Mouse (Mus musculus) heart, postnatal 4 days (tissue): ENCODE results near the gene Vps37c. TPM values are rescaled to one million over a fixed set of nuclear protein-coding genes. Genes with fewer than 3 reads are reported as not detected.

ENCODE experiments used
- DNase-seq: peaks from one replicate; pipeline ENCODE4 v3.0.0; 2021
- total RNA-seq, 2 experiments: library from RNA; stranded (reverse); gene quantifications; 2 replicates each; pipeline ENCODE4 v1.2.3; 2021

Vps37c gene
- total RNA-seq, 2 experiments from 2014 or later: 26.1 to 27.9 TPM

DNA sequence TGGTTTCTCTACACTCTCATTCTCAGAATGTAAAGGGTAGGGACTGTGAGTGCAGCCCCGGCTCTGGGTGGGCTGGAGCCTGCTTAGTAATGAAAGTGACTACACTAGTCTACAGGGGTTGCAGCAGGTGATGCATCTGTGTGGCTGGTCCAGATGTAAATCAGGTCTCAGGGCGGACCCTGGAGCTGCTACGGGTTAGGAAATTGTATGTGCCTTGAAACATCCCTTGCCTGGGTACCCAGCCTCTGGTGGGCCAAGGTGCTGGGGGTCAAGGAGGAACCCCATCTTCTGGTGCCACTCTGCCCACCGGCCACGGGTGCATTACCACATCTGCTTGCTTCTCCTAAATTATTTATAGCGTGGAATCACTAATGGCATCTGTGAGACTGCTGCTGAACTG lies 25.6 kb downstream of the Vps37c start:
- DNase-seq: no peak

DNA sequence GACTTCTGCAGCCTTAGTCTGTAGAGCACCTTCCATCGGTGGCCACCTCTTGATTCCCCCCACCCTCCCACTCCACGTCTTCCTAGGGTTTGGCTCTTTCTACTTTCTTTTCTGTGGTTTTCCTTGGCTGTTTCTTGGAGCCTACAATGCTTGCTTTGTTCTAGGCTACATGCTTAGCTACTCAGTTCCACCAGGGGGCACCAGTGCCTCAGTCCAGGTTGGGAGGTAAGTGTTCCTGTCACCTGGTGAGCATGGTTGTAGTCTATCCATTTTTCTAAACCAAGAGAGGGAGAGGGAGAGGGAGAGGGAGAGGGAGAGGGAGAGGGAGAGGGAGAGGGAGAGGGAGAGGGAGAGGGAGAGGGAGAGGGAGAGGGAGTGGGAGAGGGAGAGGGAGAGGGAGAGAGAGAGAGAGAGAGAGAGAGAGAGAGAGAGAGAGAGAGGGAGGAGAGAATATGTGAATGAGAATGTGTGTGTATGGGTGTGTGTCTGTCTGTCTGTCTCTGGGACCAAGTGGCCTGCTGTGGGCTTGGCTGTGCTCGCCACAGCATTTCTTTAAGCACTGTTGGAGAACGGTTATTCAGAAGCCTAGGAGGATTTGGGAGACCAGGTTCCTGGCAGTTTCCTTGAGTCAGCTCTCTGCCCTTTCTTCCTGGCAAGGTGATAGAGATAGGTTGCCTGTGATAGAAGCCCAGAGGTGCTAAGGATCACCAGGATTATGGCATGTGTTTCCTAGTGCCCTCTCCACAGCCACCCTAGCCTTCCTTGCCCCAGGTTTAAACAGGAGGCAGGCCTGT lies 26.3 kb downstream of the Vps37c start:
- peak; percentile 86 for DNase-seq

DNA sequence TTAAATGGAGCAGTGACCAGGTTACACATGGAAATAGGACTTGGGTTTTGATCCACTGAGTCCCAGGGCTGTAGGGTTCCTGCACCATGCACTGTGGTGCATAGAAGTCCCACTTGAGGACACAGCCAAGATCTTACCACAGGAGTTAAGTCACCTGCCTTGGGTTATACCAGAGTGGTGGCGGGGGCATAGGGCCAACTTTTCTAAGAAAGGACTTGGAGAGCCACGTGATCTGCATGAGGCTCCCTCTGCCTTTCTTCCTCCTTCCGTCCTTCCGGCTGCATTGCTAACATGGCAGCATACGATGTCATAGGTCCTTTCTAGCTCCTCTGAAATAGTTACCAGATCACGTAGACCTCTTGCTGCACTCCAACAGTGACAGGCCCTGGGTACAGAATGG lies 26.9 kb downstream of the Vps37c start:
- DNase-seq: no peak

DNA sequence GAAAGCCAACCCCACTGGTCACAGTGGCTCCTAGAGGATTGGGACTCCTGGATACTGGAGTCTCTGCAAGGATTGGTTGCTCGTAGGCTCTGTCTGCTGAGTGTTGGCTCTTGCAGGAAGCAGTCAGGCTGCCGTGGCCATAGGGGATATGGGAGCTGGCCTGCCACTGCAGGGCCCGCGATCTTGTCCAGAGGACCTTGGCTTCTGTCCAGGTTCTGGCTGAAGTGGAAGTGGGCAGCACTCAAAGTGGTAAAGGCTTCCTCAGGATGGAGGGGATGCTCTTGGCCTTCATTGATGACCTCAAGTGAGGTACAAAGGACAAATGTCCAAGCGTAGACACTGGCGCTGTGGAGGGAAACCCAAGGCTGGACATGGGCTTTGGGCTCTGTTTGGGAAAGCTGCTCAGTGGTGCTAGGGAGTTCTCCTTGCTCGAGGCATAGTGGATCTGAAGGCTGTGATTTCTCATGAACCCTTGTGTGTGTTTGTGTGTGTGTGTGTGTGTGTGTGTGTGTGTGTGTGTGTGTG lies 29.8 kb downstream of the Vps37c start:
- peak; percentile 59 for DNase-seq

DNA sequence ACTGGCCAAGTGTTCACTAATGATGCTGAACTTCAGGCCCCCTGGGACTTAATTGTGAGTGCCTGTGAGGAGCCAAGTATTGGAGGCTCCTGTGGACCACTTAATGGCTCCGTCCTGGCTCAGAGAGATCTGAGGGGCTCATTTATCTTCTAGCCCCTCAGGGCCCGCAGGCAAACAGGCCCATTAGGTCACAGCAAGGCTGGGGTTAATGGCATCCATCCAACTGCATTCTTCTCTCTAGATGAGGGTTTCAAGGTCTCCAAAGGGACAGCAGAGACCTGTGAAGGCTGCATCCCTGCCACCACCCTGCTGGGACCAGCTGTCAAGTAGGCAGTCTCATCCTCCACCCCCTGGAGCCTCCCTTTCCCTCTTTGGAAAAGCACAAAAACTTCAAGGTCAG lies 31.2 kb downstream of the Vps37c start:
- no peak for DNase-seq

DNA sequence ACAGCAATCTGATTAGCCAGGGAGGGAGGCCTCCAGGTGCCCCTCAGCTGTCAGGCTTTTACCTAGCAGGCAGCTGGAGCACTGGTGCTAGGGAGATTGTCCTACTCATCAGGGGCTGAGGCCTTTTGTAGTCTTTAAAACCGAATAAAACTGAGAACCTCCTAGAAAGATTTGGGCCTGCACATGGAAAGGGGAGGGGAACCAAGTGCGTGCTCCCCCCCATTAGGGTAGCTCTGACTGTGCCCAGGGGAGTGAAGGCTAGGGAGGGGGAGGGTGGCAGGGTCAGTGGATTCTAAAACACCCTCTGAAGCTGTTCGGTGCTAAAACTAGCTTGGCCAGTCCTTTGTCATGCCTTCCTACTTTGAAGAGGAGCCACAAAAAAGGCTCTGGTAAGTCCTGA lies 32.0 kb downstream of the Vps37c start:
- DNase-seq: no peak

DNA sequence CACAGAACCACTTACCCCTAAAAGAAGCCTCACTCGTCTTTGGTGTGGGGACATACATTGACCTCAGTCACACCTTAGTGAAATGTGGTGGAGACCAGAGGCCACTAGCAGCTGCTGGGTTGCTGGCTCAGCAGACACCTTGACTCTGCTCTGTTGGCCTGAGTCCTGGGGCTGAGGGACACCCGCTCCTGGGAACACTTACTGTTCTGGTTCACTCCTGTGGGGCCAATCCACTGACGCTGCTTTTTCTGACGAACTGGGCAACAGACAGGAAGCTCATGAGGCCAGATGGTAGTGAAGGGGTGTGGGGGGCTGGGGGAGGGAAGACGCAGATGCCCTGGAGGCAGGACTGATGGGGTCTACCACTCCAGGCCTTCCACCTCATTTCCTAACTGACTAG lies 32.5 kb downstream of the Vps37c start:
- DNase-seq: no peak

DNA sequence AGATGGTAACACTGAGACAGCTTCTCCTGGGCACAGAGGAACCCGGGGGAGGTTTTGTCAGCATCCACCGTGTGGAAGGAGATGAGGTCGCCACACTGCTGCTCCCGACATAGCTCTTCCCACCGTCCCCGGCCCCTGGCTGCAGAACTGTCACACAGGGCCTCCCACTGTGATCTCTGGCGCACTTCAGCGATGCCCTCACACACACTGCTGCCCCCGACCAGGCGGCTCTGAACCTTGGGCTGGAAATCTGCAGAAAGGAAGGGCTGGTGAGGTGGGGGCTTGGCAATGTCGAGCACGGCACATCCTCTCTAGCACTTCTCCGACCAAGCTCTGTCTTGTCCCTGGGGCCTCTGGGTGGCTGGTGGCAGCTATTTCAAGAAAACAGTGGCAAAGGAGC lies 34.5 kb downstream of the Vps37c start:
- no peak for DNase-seq

DNA sequence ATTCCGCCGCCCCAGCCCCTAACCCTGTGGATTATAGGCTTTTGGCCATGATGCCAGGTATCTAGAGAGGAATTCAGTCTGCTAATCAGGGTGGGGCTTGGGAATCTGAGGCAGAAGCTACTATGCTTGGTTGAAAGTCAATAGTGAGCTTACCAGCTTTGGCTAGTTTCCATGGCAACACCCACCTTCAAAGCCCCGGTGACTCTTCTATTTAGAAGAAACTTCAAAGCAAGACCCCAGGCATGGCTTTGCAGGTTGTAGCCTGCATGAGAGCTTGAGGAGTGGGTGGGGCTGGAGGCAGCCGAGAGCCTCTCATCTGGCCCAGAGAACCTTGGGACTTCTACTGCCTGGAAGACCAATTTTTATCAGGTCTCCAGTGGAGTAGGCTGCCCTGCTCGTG lies 35.1 kb downstream of the Vps37c start:
- no peak for DNase-seq

DNA sequence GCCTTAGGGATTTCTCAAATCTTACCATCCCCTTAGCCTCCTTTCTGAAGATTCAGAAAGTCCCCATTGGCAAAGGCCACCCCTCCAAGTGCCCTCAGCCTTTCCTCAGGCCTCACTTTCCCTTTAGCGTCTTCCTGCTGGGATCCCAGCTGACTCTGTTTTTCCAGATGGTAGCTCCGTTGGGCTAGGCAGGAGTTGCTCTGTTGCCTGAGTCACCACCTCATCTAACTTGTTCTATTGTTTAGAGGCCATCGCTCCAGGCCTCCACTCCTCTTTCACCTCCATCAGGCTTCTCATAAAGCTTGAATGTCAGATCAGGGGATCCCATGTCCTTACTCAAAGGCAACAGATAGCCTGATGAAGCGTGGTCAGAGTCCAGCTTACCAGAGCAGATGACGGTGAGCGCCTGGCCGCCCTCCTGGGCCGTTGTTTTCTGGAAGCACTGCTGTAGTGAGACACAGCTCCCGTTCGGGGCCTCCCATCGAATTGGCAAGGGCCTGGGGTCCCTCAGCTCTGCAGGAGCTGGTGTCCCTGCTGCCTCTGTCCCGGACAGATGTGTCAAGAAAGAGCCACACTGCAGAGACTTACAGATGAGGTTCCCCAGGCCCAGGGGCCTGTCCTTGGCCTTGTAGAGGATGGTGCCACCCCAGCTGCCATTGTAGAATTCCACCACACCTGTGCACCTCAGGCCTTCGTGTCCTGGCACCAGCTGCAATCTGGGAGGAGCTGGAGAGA lies 36.3 kb downstream of the Vps37c start:
- no peak for DNase-seq

DNA sequence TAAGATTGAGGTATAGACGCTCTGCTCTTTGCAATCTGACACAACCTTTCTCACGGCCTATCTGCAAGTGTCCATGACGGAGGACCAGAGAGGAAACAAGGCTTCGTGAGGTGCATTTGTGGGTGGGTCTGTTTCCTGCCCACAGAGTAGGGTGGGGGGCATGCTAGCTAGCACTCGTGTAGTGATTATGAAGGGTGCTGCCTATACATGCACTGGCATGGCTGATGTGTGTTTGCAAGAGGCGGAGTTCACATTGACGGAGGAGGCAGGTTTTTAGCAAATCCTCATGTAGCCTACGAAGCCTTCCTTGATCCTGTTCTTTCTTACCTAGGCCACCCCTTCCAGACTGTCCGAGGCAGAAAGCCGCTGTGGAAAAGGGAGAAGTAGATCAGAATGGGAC lies 41.4 kb downstream of the Vps37c start:
- no peak for DNase-seq

DNA sequence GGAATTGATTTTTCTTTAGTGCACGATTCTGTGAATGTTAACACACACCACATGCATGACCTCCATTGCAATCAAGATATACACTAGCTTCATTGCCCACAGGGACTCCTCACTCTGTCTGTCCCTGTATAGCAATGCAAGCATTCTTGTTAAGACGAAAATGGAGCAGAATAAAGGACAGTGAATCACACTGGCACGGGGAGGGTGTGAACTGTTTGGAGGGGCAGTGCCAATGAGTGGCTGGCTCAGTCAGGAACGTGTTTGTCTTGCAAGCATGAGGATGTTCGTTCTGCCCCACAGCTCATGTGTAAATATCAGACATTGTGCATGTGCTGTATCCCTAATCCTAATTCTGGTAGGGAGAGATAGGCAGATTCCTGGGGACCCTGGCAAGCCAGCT lies 41.9 kb downstream of the Vps37c start:
- no peak for DNase-seq

DNA sequence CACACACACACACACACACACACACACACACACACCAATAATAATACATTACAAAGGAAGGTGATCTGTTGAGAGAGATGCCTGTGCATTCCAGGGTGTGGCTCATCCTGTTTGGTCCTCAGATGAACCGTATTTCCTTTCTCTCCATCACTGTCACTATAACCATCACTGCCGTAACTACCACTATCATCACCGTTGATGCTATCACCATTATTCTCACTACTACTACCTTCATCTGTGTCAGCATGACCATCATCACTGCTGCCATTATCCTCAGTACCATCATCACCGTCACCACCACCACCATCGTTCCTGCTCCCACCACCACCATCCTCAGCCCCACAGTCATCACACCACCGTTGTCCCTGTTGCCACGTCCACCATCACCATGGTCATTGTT lies 43.4 kb downstream of the Vps37c start:
- DNase-seq: no peak

DNA sequence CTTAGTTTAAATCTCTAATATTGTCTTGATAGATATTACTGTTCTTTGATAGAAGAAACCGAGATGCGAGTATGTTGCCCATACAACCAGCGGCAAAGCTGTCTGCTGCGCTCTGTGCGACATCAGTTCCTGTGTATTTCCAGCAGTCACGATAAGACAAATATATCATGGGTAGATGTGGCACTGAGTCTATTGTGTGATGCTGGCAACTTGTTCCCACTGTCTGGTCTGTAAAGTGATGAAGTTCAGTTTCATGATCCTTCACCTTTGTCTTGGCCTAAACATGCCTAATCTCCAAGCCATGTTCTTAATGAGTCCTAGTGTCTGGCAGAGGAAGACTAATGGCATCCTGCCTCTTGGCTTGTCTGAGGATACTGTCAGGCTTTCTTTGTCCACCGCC lies 44.2 kb downstream of the Vps37c start:
- DNase-seq: no peak

DNA sequence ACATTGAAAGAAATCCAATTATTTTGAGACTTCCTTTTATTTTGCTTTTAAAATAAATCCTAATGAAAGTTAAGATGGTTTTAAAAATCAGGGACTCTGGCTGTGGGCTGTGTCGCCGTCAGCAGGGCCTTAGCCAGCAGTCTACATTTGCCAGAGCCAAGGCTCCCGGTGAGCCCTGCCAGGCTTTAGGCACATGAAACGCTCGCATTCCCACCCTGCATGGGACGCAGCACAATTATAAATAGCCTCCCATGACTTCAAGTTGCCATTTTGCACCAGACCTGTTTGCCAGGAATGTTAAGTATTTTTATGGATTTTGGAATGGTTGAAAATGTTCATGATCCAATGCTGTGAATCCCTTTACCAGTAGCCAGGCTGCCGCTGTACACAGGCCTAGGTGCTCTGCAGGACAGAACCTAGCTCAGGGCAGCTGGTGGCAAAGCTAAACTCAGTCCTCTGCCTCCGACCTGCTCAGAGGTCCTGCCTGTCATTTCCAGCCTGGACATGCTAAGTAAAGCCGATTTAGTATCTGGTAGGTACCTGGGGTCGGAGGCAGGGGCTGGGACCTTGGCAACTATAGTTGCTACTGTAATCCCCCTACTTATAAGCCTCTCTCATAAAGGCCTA lies 45.1 kb downstream of the Vps37c start:
- peak; percentile 43 for DNase-seq

DNA sequence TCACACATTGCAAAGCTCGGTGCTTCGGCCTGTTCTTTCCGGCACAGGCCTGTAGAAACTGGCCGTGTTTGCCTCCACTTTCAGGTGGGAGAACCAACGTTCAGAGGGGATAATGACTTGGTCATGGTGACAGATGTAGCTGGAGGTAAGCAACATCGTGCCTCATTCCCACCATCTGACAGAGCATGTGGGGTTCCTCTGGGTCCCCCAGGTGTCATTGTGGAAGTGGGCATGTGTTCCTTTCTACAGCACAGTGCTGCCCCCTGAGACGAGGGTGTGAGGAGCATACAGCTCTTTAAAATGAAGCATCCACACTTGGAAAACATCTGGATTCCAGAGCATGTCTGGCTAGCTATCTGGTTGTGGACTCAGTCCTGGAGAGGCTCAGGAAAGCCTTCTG lies 46.0 kb downstream of the Vps37c start:
- no peak for DNase-seq

DNA sequence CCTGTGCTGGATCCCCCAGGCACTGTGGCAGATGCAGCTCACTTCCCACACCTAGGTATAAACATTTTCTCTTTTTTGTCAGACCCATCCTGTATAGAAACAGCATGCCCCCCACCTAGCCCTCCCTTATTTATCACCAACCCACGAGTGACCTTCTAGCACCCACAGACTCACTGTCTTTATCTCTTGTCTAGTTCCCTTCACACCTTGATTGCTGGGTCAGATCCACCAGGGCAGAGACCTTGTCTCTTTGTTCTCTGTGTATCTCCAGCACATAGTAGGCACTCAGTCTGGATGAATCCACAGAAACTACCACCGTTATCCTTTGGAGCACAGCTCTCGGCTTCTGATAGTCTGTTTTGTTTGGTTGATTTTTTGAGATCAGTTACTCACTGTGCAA lies 46.5 kb downstream of the Vps37c start:
- no peak for DNase-seq

DNA sequence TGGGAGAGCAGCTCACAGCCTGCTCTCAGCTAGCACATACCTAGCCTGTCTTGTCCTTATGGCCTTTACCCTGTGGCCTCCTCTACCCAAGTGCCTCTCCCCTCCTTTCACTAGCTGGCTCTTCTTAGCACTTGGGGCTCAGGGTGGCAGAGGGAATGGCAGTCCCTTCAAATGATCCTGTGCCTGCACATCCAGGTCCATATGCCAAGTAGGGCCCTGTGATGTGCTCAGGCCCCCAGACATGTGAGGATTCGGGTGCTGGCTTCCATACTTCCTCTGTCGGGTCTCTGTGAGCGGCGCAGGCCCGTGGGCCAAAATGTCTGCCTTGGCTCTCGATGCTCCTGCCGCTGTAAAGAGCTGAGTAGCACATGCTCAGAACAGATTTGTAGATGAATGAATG lies 47.3 kb downstream of the Vps37c start:
- no peak for DNase-seq

DNA sequence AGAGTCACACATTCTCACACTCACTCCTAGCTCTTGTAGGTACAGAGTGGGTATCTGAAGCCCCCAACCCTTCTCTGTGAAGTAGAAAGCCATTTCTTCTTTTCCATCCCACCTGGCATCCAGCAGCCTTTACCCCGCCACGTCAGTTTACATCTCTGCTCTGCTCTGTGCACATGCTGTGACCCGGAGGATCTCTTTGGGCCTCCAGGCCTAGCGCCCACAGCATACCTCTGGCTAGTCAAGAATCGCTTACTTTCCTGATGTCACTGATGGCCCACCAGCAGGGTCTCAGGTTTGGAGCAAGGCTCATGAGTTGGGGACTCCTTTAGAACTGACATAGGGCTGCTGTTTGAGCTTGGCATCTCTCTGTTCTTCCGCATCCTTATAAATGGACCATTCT lies 49.5 kb downstream of the Vps37c start:
- no peak for DNase-seq

DNA sequence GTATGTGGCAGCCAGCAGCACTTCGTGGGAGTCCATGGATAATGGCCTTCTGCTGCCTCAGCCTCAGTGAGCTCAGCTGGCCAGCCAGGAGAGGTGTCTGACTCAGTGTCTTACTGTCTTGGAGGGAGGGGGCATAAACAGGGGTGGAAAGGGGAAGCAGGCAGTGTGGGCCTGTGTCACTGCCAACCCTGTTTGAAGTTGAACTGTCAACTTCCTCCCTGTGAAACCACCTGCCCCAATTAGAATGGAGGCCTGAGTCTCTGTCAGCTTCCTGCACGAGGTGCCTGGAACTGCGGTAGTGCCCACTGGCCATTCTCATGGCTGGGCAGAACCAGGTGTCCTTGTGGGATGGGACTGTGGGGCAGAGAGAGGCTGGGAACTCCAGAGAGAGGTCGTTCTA lies 50.3 kb downstream of the Vps37c start, which contains the start of gene Cd5:
Gene Cd5 (minus strand): TSS at position 192 of the 400 bp plus-strand sequence.
- no peak for DNase-seq

DNA sequence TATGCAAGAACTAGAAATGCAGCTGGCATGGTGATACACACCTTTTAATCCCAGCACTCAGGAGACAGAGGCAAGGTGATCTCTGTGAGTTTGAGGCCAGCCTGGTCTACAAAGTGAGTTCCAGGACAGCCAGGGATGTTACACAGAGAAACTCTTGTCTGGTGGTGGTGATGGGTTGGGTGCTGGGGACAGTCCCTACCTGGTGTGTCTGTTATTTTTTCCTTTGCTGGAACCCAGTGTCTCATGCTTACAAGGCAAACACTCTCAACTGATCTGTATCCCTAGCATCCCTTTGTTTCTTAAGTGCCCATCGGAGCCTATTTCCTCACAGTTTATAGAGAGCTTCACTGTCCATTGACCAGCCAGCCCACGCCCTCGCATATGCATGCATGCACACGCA lies 51.4 kb downstream of the Vps37c start:
- DNase-seq: no peak

DNA sequence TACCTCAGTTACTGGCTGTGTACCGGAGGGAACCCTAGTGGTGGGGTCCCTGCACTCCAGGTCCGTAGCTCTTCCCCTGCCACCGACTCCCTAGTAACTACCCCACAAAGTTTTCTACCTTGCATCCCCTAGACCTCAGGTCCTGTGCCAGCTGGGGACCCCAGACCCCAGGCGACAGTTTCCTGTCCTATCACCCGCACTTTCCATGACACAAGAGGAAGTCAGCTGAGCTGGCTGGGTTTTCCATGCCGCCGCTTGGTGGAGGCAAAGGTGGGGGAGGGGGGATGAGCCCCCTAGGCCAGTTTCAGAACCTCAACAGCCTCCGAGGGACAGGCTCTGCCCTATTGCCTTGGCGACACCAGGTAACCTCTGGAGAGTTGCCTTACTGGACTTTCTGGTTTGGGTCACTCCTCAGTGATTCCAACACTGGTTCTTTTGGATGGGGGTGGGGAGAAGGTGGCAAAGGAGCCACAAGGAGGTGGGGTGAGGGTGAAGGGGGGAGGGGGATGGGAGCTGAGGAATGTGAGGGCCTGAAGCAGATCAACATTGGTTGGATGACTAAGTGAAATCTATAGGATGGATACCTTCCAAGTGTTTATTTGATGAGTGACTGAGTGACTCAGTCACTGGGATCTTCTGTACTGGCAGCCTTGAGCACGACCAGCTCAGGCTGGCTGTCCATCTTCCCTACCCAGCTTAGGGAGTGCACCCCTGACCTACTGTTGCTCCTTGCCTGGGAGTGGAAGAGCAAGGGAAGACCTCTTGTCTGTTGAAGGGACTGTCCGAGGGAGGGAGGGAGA lies 52.3 kb downstream of the Vps37c start:
- no peak for DNase-seq

DNA sequence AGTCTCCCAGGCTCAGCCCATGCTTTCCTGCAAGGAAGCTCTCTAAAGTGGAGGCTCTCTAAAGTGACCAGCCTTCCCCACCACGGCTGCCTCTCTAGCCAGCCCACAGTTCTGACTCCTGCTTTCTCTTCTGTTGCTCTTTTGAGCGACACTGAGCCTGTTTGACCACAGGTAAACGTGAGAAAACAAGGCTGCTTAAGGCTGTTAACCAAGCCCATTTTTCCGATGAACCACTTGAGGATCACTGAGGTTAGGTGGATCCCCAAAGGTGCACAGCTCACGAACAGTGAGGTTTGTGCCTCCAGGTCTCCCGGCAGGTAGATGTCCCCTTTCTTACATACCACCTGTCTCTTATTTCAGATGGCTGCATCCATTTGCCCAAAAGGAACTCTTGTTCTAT lies 53.6 kb downstream of the Vps37c start:
- no peak for DNase-seq
